Mouse (Mus musculus) brain, embryonic 14.5 days (tissue): Measurements from ENCODE around the gene Grb2.

Experiments used
- CTCF ChIP-seq: fragments of 200-500 bp; IDR thresholded peaks from 2 replicates; pipeline ENCODE4 v1.5.1; 2012; ENCODE audit warnings: inconsistent platforms, mild to moderate bottlenecking, moderate library complexity, borderline replicate concordance; ENCODE audit not compliant: insufficient read depth, insufficient read length; ENCODE audit errors: extremely low read depth
- POLR2A ChIP-seq: fragments of 200-500 bp; IDR thresholded peaks from 2 replicates; pipeline ENCODE4 v1.6.1; 2012; ENCODE audit warnings: mild to moderate bottlenecking, inconsistent platforms, borderline replicate concordance; ENCODE audit not compliant: poor library complexity, insufficient read depth, insufficient read length, severe bottlenecking; ENCODE audit errors: extremely low read depth

- TF ChIP-seq CTCF (no peak), POLR2A (no peak)
Measured at GRCm38 (mm10) chr11:115673471-115674234, 34.7 kb downstream of the Grb2 start.
